Mouse (Mus musculus): ENCODE results near the gene Glyr1.

DNA sequence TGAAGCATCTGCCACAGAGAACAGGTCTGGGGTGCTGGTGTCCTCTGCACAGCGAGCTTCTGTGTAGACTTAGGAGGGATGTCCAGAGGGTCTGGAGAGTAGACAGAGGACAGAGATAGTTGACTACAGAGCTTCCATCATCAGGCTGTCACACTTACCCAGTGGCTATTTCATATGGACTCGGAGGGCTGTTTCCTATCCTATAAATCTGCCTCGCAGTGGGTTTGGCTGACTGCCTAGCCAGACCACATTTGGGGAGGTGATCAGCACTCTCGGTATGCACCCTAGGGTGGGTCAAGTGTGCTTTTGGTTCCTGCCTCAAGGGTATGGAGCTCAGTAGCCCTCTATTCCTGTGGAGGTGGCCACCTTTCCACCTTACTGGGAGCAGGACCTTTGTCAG, 35.5 kb upstream of the Glyr1 start:
- TF ChIP-seq CTCF (IDR thresholded peaks at IDR 0.05; ENCODE audit: low read depth) (no peak), EP300 (IDR thresholded peaks at IDR 0.05; ENCODE audit: low read depth) (no peak)
